Mouse (Mus musculus) heart, embryonic 14.5 days (tissue): ENCODE data around the gene Ptprd. TPM values are rescaled to one million over a fixed set of nuclear protein-coding genes. Genes with fewer than 3 reads are reported as not detected.

Source experiments
- ATAC-seq: fragments of 200-750 bp; cut with Nextera tagmentation; 2 replicates; pipeline ENCODE4 v1.8.0; 2017; ENCODE audit warnings: low read depth, moderate TSS enrichment; ENCODE audit not compliant: insufficient number of reproducible peaks, insufficient read depth, low FRiP score
- H3K27ac ChIP-seq, 2 experiments: fragments of 200-500 bp in 1 of 2; fragments of 300-500 bp in 1 of 2; sonication (generic) in 1 of 2; replicated peaks in 1 of 2; 2 replicates each; pipeline ENCODE4 v1.5.1; 2012 to 2014; ENCODE audit warnings: low read depth in 2 of 2, low read length in 2 of 2, control low read depth in 1 of 2, mild to moderate bottlenecking in 1 of 2, mixed read lengths in 1 of 2; ENCODE audit not compliant: control insufficient read depth in 1 of 2, insufficient read depth in 1 of 2
- H3K27me3 ChIP-seq: fragments of 300-500 bp; sonication (generic); 2 replicates; pipeline ENCODE4 v1.6.1; 2014; ENCODE audit warnings: mild to moderate bottlenecking, low read length, control low read depth; ENCODE audit not compliant: control insufficient read depth, insufficient read depth
- H3K36me3 ChIP-seq: fragments of 300-500 bp; sonication (generic); 2 replicates; pipeline ENCODE4 v1.6.1; 2014; ENCODE audit warnings: mild to moderate bottlenecking, control low read depth, low read length, mixed read lengths; ENCODE audit not compliant: control insufficient read depth, insufficient read depth
- H3K4me1 ChIP-seq, 2 experiments: fragments of 200-500 bp in 1 of 2; fragments of 300-500 bp in 1 of 2; sonication (generic) in 1 of 2; 2 replicates each; pipeline ENCODE4 v1.6.1; 2012 to 2014; ENCODE audit warnings: low read length in 2 of 2, control low read depth in 1 of 2, mixed read lengths in 1 of 2; ENCODE audit not compliant: control insufficient read depth in 2 of 2, insufficient read depth in 2 of 2
- H3K4me2 ChIP-seq: fragments of 300-500 bp; sonication (generic); 2 replicates; pipeline ENCODE4 v1.6.1; 2014; ENCODE audit warnings: mild to moderate bottlenecking, low read length
- H3K4me3 ChIP-seq, 2 experiments: fragments of 200-500 bp in 1 of 2; fragments of 300-500 bp in 1 of 2; sonication (generic) in 1 of 2; 2 replicates each; pipeline ENCODE4 v1.5.1; 2012 to 2014; ENCODE audit warnings: low read length in 2 of 2, mild to moderate bottlenecking in 2 of 2, control low read depth in 1 of 2, low read depth in 1 of 2, moderate library complexity in 1 of 2; ENCODE audit not compliant: control insufficient read depth in 1 of 2, insufficient read depth in 1 of 2
- H3K9ac ChIP-seq: fragments of 300-500 bp; sonication (generic); 2 replicates; pipeline ENCODE4 v1.6.1; 2014; ENCODE audit warnings: mild to moderate bottlenecking, low read length
- H3K9me3 ChIP-seq: fragments of 300-500 bp; sonication (generic); 2 replicates; pipeline ENCODE4 v1.6.1; 2016; ENCODE audit warnings: low read length, control low read depth; ENCODE audit not compliant: control insufficient read depth
- WGBS: fragments of 180-500 bp; shearing (Covaris S2); extraction: QIAGEN DNeasy Blood & Tissue Kit; methylation state at CpG from one replicate; pipeline ENCODE4 v1.1.7; 2014; 5-methylcytosine and 5-hydroxymethylcytosine counted together
- polyA plus RNA-seq: library from polyadenylated mRNA; unstranded; fragments of >200 nt; fragmentation: Nextera tagmentation; extraction: Ambion mirVana; gene quantifications from 2 replicates; pipeline ENCODE4 v1.2.1, GENCODE M21; 2014

The Ptprd gene
- polyA plus RNA-seq, 1 experiment from 2014 or later, result 21.8 TPM

GRCm38 (mm10) chr4:76004161-76004560, 2207.6 kb downstream of the Ptprd start:
- no peak for ATAC-seq
- Histone ChIP-seq H3K4me1 (peaks cover 0 to 5% of the 10 kb centered on the region in 2 experiments; a peak in 3 of 4 replicates), H3K9ac (no peak overlapping the region), H3K4me2 (no peak overlapping the region), H3K27ac (no peak overlapping the region), H3K9me3 (no peaks in the 10 kb centered on the region), H3K36me3 (no peaks in the 10 kb centered on the region), H3K4me3 (no peak overlapping the region), H3K27me3 (no peaks in the 10 kb centered on the region)
- 66% methylated on average over 2 of the region's 2 CpGs for WGBS

DNA sequence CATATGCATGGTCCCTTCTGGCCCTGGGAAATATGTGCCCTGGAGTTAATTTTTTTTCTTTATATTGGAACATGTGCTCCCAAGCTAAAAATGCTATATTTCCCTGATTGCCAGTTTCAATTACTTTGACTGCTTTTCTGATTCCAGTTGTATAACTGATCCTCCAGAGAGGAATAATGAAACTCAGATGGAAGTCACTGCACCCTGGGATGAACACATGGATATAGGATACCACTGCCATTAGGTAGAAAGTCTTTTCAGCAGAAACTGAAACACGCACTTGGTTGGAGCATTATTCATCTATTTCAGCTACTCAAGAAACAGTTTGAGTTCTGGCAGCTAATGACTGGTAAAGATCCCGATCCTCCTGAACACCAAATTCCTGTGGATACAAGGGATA, 2211.5 kb downstream of the Ptprd start:
- H3K9ac ChIP-seq, result no peak overlapping the region
- 97% methylated on average over 2 of the region's 2 CpGs for WGBS
- no peak for ATAC-seq
- H3K4me3 ChIP-seq, result no peak overlapping the region
- no peak overlapping the region for H3K27ac ChIP-seq
- H3K36me3 ChIP-seq, result peaks cover 9% of the 10 kb centered on the region; the same call in 1 of the 2 replicates
- no peaks in the 10 kb centered on the region for H3K9me3 ChIP-seq
- H3K4me1 ChIP-seq, result no peaks in the 10 kb centered on the region
- H3K27me3 ChIP-seq, result no peaks in the 10 kb centered on the region
- no peak overlapping the region for H3K4me2 ChIP-seq

GRCm38 (mm10) chr4:75995841-75996240, 2215.9 kb downstream of the Ptprd start:
- peaks cover 10% of the 10 kb centered on the region; the same call in 1 of the 2 replicates for H3K36me3 ChIP-seq
- no peak for ATAC-seq
- no peak overlapping the region for H3K27ac ChIP-seq
- H3K4me1 ChIP-seq, result no peaks in the 10 kb centered on the region
- no peak overlapping the region for H3K4me2 ChIP-seq
- no peak overlapping the region for H3K4me3 ChIP-seq
- no peaks in the 10 kb centered on the region for H3K27me3 ChIP-seq
- 77% methylated on average over 4 of the region's 4 CpGs for WGBS
- H3K9me3 ChIP-seq, result no peaks in the 10 kb centered on the region
- H3K9ac ChIP-seq, result no peak overlapping the region

- Histone ChIP-seq H3K4me3 (no peak overlapping the region), H3K27ac (no peak overlapping the region), H3K4me2 (no peak overlapping the region), H3K27me3 (no peaks in the 10 kb centered on the region), H3K9ac (no peak overlapping the region), H3K9me3 (no peaks in the 10 kb centered on the region), H3K36me3 (peaks cover 10% of the 10 kb centered on the region; the same call in 1 of the 2 replicates), H3K4me1 (no peaks in the 10 kb centered on the region)
- 89% methylated on average over 4 of the region's 4 CpGs for WGBS
- ATAC-seq, result no peak
Observed at GRCm38 (mm10) chr4:75994576-75994975, 2217.2 kb downstream of the Ptprd start.

DNA sequence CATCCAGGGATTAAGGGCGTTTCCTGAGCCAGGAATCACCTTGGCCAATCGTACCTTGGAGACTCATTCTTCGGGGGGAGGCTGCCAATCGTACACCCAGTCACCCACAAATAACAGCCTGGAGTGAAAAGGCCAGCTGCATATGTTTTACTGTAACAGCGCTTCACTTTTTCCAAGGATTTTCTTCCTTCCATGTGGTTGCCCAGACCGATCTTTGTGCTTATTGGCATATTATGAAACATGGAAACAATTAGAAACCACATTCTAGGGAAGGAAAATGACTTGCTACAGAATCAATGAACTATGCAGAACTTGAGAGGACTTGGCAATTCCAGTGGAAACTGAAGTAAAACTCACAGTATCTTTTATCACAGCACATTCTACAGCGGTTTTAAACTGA, 2218.7 kb downstream of the Ptprd start:
- no peak overlapping the region for H3K4me3 ChIP-seq
- WGBS, result 91% methylated on average over 7 of the region's 7 CpGs
- no peak overlapping the region for H3K9ac ChIP-seq
- no peak overlapping the region for H3K27ac ChIP-seq
- H3K36me3 ChIP-seq, result peaks cover 8% of the 10 kb centered on the region; the same call in 1 of the 2 replicates
- H3K9me3 ChIP-seq, result no peaks in the 10 kb centered on the region
- H3K4me1 ChIP-seq, result no peaks in the 10 kb centered on the region
- no peak for ATAC-seq
- H3K27me3 ChIP-seq, result no peaks in the 10 kb centered on the region
- H3K4me2 ChIP-seq, result no peak overlapping the region

- Histone ChIP-seq H3K36me3 (0 out of 2 replicates have a peak, but pooled peaks cover 4% of the 10 kb centered on the region), H3K4me2 (no peak overlapping the region), H3K9ac (no peak overlapping the region), H3K4me3 (no peak overlapping the region), H3K9me3 (no peaks in the 10 kb centered on the region), H3K27ac (no peak overlapping the region), H3K27me3 (no peaks in the 10 kb centered on the region), H3K4me1 (no peaks in the 10 kb centered on the region)
- WGBS, result 87% methylated on average over 6 of the region's 6 CpGs
- ATAC-seq, result no peak
Observed at GRCm38 (mm10) chr4:75991621-75992245, 2220.0 kb downstream of the Ptprd start.

GRCm38 (mm10) chr4:75974728-75975127, 2237.0 kb downstream of the Ptprd start:
- no peak overlapping the region for H3K4me2 ChIP-seq
- no peaks in the 10 kb centered on the region for H3K36me3 ChIP-seq
- no peaks in the 10 kb centered on the region for H3K9me3 ChIP-seq
- H3K27ac ChIP-seq, result 0 out of 4 replicates have a peak overlapping the region, but pooled peaks of 1 of the 2 experiments have one; percentile 23
- no peak overlapping the region for H3K4me3 ChIP-seq
- H3K9ac ChIP-seq, result no peak overlapping the region
- peaks cover 4 to 6% of the 10 kb centered on the region in 2 experiments for H3K4me1 ChIP-seq
- ATAC-seq, result no peak
- 60% methylated on average over 3 of the region's 3 CpGs for WGBS
- no peaks in the 10 kb centered on the region for H3K27me3 ChIP-seq

GRCm38 (mm10) chr4:75973322-75973721, 2238.4 kb downstream of the Ptprd start:
- H3K36me3 ChIP-seq, result no peaks in the 10 kb centered on the region
- H3K9ac ChIP-seq, result no peak overlapping the region
- H3K4me3 ChIP-seq, result no peak overlapping the region
- no peaks in the 10 kb centered on the region for H3K9me3 ChIP-seq
- H3K4me1 ChIP-seq, result peaks cover 4 to 6% of the 10 kb centered on the region in 2 experiments
- ATAC-seq, result no peak
- no peak overlapping the region for H3K27ac ChIP-seq
- WGBS, result 75% methylated on average over 1 of the region's 1 CpGs
- H3K27me3 ChIP-seq, result no peaks in the 10 kb centered on the region
- no peak overlapping the region for H3K4me2 ChIP-seq
